Mouse (Mus musculus): ENCODE data around the gene Snx3. TPM values are rescaled to one million over a fixed set of nuclear protein-coding genes. Genes with fewer than 3 reads are reported as not detected.

The Snx3 gene
- polyA plus RNA-seq, 1 experiment = 213 TPM

DNA sequence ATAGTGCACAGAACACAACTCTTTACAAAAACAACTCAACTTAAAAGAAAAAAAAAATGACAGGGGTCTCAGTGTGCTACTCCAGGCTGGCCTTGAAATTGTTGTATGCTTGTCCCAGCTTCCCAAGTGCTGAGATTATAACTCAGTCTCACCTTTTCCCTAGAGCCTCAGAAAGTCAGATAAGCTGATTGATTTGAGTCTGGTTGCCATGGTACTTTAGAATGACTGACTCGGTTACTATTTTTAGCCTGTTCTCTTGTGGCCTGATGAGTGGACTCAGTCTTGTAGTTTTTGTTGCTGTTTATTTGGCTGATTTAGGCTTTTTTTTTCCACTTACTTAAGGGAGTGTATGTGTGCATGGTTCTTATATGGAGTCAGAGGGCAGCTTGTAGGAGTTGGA lies 10.7 kb upstream of the Snx3 start:
- Histone ChIP-seq H3K4me3 (ENCODE audit: low read depth, low read length) (no peak overlapping the region), H3K27ac (ENCODE audit: insufficient read depth, low read depth, low read length) (no peak overlapping the region), H3K27me3 (ENCODE audit: control insufficient read depth, insufficient read depth, low read length) (no peaks in the 10 kb centered on the region), H3K4me1 (ENCODE audit: control insufficient read depth, insufficient read depth, insufficient read length, low read length) (peaks cover 14% of the 10 kb centered on the region; the same call in 1 of the 2 replicates), H3K36me3 (ENCODE audit: control insufficient read depth, insufficient read depth, low read length) (no peaks in the 10 kb centered on the region)
- 15% methylated on average over 1 of the region's 1 CpGs for WGBS
- TF ChIP-seq CTCF (IDR thresholded peaks at IDR 0.05; ENCODE audit: extremely low read depth, insufficient read length, insufficient replicate concordance, low read depth, low read length) (no peak), POLR2A (IDR thresholded peaks at IDR 0.05; ENCODE audit: low read depth, low read length) (no peak)

DNA sequence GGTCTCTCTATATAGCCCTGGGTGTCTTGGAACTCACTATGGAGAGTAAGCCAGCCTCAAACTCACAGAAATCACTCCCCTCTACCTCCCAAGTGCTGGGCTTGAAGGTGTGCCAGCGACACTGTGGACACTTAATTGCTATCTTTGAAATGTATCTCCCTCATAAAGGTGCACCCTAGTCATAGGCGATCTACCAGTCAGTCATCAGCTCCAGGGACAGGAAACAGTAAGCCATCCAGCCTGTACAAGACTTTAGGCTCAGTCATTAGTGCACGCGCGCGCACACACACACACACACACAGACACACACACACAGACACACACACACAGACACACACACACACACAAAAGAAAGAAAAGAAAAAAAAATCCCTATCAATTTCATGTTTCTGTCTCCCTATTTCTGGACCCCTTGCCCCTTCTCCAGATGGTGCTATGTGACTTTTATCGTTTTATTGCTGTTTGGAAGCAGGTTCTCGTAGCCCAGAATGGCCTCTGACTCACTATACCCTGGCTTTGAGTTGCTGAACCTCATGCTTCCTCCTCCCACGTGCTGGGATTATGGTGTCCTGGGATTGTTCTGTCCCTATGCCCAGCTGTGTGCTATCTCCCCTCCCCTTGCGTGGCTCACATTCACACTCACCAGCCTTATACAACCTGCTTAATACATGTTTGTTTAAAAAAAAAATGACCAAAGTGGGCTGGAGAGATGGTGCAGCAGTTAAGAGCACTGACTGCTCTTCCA lies 9.6 kb upstream of the Snx3 start:
- no peaks in the 10 kb centered on the region for H3K27me3 ChIP-seq (ENCODE audit: control insufficient read depth, insufficient read depth, low read length)
- H3K27ac ChIP-seq (ENCODE audit: insufficient read depth, low read depth, low read length) = peak overlapping the region; percentile 63; the same call in 1 of the 2 replicates
- peaks cover 14% of the 10 kb centered on the region; the same call in 1 of the 2 replicates for H3K4me1 ChIP-seq (ENCODE audit: control insufficient read depth, insufficient read depth, insufficient read length, low read length)
- TF ChIP-seq CTCF (IDR thresholded peaks at IDR 0.05; ENCODE audit: extremely low read depth, insufficient read length, insufficient replicate concordance, low read depth, low read length) (no peak), POLR2A (IDR thresholded peaks at IDR 0.05; ENCODE audit: low read depth, low read length) (no peak)
- H3K36me3 ChIP-seq (ENCODE audit: control insufficient read depth, insufficient read depth, low read length) = no peaks in the 10 kb centered on the region
- WGBS = 29% methylated on average over 10 of the region's 10 CpGs
- no peak overlapping the region for H3K4me3 ChIP-seq (ENCODE audit: low read depth, low read length)

DNA sequence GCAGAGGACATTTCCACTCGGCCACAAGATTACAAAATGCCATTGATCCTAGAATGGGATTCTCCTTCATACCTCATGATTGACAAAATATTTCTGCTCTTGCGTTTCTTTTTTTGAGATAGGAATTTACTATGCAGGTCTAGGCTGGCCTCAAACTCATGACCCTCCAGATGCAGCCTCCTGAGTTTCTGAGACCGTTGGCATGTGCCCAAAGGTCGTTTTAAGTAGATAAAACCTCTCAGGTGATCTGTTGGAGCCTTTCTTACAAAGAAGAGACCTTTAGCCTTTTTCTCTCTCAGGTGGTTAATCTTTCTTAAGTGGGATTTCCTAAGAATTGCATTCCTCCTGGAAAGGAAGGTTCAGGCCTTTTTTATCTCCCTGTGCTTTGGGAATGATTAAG lies 8.8 kb upstream of the Snx3 start:
- no peak overlapping the region for H3K4me3 ChIP-seq (ENCODE audit: low read depth, low read length)
- H3K27me3 ChIP-seq (ENCODE audit: control insufficient read depth, insufficient read depth, low read length) = no peaks in the 10 kb centered on the region
- H3K4me1 ChIP-seq (ENCODE audit: control insufficient read depth, insufficient read depth, insufficient read length, low read length) = peaks cover 14% of the 10 kb centered on the region; the same call in 1 of the 2 replicates
- WGBS = 24% methylated on average over 4 of the region's 4 CpGs
- no peak for TF ChIP-seq POLR2A (IDR thresholded peaks at IDR 0.05; ENCODE audit: low read depth, low read length)
- no peak for TF ChIP-seq CTCF (IDR thresholded peaks at IDR 0.05; ENCODE audit: extremely low read depth, insufficient read length, insufficient replicate concordance, low read depth, low read length)
- no peaks in the 10 kb centered on the region for H3K36me3 ChIP-seq (ENCODE audit: control insufficient read depth, insufficient read depth, low read length)
- H3K27ac ChIP-seq (ENCODE audit: insufficient read depth, low read depth, low read length) = no peak overlapping the region

DNA sequence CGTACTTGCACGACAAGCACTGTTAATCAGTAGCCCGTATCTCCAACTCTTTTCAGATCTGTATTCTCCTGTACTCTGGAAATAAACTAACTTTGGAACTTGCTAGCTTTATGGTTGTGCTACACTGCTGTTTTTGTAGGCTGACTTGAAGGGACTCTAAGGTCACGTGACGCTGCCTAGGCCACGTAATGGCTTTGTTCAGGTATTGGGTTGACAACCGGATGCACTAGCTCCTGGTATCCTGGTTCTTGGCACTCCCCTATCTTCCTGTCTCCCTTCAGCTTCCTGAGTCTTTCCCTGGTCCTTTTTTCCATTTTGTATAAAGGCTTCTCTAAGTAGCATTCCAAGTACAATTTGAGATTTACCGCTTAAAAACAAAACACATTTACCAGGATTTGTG lies 1.2 kb upstream of the Snx3 start:
- H3K4me3 ChIP-seq (ENCODE audit: low read depth, low read length) = no peak overlapping the region
- peak overlapping the region; percentile 92 for H3K27ac ChIP-seq (ENCODE audit: insufficient read depth, low read depth, low read length)
- TF ChIP-seq CTCF (IDR thresholded peaks at IDR 0.05; ENCODE audit: extremely low read depth, insufficient read length, insufficient replicate concordance, low read depth, low read length) (no peak), POLR2A (IDR thresholded peaks at IDR 0.05; ENCODE audit: low read depth, low read length) (no peak)
- H3K4me1 ChIP-seq (ENCODE audit: control insufficient read depth, insufficient read depth, insufficient read length, low read length) = no peaks in the 10 kb centered on the region
- 89% methylated on average over 8 of the region's 8 CpGs for WGBS
- no peaks in the 10 kb centered on the region for H3K36me3 ChIP-seq (ENCODE audit: control insufficient read depth, insufficient read depth, low read length)
- no peaks in the 10 kb centered on the region for H3K27me3 ChIP-seq (ENCODE audit: control insufficient read depth, insufficient read depth, low read length)

DNA sequence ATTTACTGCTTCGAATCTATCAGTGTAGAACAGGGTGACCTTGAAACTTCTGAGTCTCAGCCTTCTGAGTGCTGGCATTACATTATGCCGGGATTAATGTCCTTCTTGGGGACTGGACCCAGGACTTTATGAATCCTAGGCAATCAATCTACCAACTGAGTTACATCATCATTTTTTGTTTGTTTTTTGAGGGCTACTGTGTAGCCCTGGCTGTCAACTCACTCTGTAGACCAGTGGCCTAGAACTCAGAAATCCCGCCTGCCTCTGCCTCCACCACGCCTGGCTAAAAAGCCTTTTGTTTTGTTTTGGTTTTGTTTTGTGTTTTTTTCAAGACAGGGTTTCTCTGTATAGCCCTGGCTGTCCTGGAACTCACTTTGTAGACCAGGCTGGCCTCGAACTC lies 669 bp upstream of the Snx3 start:
- Histone ChIP-seq H3K4me3 (ENCODE audit: low read depth, low read length) (peak overlapping the region; percentile 94; the same call in 1 of the 2 replicates), H3K36me3 (ENCODE audit: control insufficient read depth, insufficient read depth, low read length) (no peaks in the 10 kb centered on the region), H3K4me1 (ENCODE audit: control insufficient read depth, insufficient read depth, insufficient read length, low read length) (no peaks in the 10 kb centered on the region), H3K27ac (ENCODE audit: insufficient read depth, low read depth, low read length) (peak overlapping the region; percentile 92), H3K27me3 (ENCODE audit: control insufficient read depth, insufficient read depth, low read length) (no peaks in the 10 kb centered on the region)
- 53% methylated on average over 5 of the region's 5 CpGs for WGBS
- TF ChIP-seq CTCF (IDR thresholded peaks at IDR 0.05; ENCODE audit: extremely low read depth, insufficient read length, insufficient replicate concordance, low read depth, low read length) = no peak
- no peak for TF ChIP-seq POLR2A (IDR thresholded peaks at IDR 0.05; ENCODE audit: low read depth, low read length)

DNA sequence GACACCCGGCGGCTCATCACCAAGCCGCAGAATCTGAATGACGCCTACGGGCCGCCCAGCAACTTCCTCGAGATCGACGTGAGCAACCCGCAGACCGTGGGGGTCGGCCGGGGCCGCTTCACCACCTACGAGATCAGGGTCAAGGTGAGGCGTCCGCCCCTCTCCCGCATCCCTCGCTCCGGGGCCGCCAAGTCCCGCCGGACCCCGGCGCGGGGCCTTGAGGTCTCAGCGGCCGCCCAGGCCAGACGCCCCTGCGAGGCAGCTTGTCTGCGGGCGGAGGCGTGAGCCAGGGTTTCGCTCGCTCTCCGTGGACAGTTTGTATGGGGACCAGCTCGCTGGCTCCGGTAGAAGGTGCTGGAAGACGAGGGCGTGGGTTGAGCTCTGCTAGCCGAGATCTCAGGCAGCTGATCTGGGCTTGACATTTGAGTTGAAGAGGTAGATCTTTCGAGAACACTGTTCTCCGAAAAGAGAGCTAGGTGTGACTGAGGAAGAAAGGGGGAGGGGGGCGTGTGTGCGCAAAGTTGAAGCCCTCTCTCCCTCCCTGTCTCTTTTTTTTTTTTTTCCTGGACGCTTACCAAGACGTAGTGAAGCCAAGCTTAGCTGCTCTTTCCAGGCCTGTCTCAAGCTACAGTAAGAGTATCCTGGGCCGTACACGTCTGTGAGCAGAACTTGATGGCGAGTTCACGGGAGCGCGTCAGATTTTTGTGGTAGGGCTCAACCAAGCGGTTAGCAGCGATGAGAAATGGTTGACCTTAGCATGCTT lies 700 bp downstream of the Snx3 start:
- TF ChIP-seq CTCF (IDR thresholded peaks at IDR 0.05; ENCODE audit: extremely low read depth, insufficient read length, insufficient replicate concordance, low read depth, low read length) (no peak), POLR2A (IDR thresholded peaks at IDR 0.05; ENCODE audit: low read depth, low read length) (no peak)
- peak overlapping the region; percentile 94 for H3K4me3 ChIP-seq (ENCODE audit: low read depth, low read length)
- peaks cover 2% of the 10 kb centered on the region; the same call in 1 of the 2 replicates for H3K36me3 ChIP-seq (ENCODE audit: control insufficient read depth, insufficient read depth, low read length)
- no peaks in the 10 kb centered on the region for H3K27me3 ChIP-seq (ENCODE audit: control insufficient read depth, insufficient read depth, low read length)
- H3K4me1 ChIP-seq (ENCODE audit: control insufficient read depth, insufficient read depth, insufficient read length, low read length) = no peaks in the 10 kb centered on the region
- H3K27ac ChIP-seq (ENCODE audit: insufficient read depth, low read depth, low read length) = peak overlapping the region; percentile 92
- WGBS = under 1% methylated on average over 54 of the region's 55 CpGs

DNA sequence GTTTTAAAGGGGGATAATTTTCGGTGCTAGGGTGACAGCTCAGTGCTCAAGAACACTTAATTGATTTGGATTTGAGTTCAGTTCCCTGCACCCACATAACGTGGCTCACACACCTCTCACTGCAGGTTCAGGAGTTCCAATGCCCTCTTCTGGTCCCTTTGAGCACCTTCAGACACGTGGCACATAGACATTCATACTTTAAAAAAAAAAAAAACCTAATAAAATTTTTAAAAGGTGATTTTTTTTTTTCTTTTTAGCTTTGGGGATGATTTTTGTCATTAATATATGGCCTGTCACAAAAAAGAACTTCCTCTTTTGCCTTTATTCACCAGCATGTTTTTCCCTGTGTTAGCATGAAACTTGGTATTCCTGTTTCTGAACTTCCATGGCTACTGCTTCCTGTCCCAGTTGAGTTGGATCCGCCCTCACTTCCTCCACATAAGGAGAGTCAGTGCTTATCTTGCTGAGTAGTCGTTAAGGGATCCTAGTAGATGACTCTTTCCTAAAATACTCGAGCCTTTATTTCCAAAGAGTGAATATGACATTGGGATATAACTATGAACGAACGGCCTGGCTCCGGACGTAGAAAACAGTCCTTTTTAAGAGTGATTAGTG lies 2.4 kb downstream of the Snx3 start:
- Histone ChIP-seq H3K27ac (ENCODE audit: insufficient read depth, low read depth, low read length) (no peak overlapping the region), H3K4me1 (ENCODE audit: control insufficient read depth, insufficient read depth, insufficient read length, low read length) (no peaks in the 10 kb centered on the region), H3K36me3 (ENCODE audit: control insufficient read depth, insufficient read depth, low read length) (peaks cover 6% of the 10 kb centered on the region), H3K27me3 (ENCODE audit: control insufficient read depth, insufficient read depth, low read length) (no peaks in the 10 kb centered on the region), H3K4me3 (ENCODE audit: low read depth, low read length) (no peak overlapping the region)
- TF ChIP-seq POLR2A (IDR thresholded peaks at IDR 0.05; ENCODE audit: low read depth, low read length) = no peak
- TF ChIP-seq CTCF (IDR thresholded peaks at IDR 0.05; ENCODE audit: extremely low read depth, insufficient read length, insufficient replicate concordance, low read depth, low read length) = no peak
- WGBS = 76% methylated on average over 10 of the region's 10 CpGs
